Mouse (Mus musculus): Measurements from ENCODE around the gene Serbp1.
"Not testable (repeated sequence)": the region's sequence is repeated elsewhere in the genome, so short reads cannot be mapped to it uniquely, and the experiment has no call there.

The Serbp1 gene

DNA sequence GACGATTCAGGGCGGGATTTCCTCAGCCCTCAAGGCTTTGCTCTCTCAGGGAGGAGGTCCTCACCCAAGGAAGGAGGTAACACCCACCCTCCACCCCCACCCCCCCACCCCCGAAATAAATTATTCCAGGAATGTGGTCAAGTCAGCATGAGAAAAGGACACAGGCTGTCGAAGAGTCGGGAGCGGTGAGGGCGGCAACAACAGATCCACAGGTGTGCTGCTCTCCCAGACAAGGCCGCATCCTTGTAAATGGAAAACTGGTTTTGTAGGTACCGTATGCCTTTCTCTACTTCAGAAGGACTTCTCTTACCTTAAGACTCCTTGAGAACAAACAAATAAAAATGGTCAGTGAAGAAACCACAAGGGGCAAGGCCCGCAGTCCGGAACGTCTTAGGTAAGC is at the start of gene Serbp1:
Gene Serbp1, plus strand, starts transcription at position 200 of the 400 bp plus-strand sequence.
- DNase-seq (ENCODE audit: low spot score in 2 of 2): no peak

DNA sequence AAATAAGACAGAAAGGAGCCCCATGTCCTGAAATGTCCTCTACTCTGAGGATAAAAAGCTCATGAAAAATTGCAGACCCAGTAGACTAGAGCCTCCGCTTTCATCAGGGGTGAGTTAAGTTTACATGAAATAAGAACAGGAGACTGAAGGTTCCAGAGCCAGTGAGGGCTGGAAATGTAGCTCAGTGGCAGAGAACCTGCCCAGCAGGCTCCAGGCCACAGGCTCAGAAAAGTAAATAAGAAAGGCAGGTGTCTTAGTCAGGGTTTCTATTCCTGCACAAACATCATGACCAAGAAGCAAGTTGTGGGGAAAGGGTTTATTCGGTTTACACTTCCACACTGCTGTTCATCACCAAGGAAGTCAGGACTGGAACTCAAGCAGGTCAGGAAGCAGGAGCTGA is 44.4 kb upstream of the Serbp1 start:
- no peak for DNase-seq (ENCODE audit: low spot score in 2 of 2)

DNA sequence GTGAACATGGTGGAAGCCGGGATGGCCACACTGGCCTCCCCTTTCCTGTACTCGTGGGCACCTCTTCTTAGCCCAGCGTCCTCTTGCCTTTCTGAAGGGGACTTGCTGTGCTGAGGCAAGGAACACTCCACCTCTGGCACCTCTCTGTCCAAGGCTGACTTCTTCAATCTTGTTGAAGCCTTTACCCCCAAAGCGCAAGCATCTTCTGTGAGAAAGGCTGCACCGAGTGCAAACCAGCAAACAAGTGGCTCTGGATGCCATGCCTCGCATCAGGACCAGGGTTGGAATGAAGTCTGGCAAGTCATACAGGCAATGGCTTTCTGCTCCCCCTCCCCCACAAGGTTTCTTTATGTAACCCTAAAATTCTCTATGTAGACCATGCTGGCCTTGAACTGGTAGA is 43.4 kb upstream of the Serbp1 start:
- no peak for DNase-seq (ENCODE audit: low spot score in 2 of 2)

DNA sequence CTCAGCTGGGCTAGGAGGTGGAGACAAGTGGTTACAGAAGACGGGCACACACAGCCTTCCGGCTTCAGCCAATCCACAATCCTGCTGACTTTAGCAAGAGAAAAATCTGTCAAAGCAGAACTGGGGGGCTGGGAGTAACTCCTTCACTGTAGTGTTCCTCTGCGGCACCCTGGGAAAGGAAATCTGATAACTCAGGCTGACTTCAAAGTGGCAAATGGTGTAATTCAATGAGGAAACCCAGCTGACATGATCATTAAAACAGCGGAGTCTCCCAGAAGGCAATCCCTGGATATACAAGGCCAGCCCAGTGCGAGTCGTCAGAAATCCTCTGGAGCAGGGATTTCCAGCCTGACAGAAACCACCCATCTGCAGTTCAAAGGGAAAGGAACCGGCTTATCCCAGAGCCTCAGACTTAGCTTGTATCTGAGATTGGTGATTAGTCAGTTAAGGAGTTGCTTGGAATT is 42.8 kb upstream of the Serbp1 start:
- DNase-seq (ENCODE audit: low spot score in 2 of 2): no peak

DNA sequence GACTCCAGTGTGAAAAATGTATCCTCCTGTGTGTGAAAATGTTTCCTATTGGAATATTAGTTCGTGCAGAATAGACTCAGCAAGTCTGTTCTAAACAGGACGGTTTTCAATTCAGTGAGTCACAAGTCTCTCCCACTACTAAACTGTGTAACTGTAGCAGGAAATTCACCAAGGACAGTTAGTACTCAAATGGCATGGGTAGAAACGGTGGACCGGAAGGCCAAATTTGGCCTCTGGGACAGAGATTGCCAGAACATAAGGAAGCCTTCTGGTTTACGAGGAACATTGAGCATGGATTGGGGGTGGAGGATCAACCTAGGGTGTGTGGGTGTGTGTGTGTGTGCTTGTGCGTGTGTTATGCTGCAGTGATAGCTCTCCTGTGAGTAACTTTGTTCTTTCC is 41.2 kb upstream of the Serbp1 start:
- no peak for DNase-seq (ENCODE audit: low spot score in 2 of 2)

DNA sequence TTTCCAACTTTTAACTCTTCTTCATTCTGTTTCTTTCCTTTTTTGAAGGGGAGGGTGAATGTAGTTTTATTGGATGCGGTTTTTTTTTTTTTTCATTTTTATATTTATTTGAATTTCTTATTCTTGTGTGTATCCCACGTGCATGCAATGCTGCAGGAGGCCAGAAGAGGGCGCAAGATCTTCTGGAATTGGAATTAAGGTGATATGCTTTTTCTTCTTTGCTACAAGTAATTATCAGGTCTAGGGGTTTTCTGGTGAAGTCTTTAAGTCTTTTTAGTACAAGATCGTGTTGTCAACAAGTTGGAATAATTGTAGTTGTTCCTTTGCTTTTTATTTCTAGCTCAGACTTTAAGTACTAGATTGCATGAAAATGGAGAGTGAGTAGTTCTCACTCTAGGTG is 39.9 kb upstream of the Serbp1 start:
- DNase-seq (ENCODE audit: low spot score in 2 of 2): peak in 1 of 2 experiments; percentile 50

DNA sequence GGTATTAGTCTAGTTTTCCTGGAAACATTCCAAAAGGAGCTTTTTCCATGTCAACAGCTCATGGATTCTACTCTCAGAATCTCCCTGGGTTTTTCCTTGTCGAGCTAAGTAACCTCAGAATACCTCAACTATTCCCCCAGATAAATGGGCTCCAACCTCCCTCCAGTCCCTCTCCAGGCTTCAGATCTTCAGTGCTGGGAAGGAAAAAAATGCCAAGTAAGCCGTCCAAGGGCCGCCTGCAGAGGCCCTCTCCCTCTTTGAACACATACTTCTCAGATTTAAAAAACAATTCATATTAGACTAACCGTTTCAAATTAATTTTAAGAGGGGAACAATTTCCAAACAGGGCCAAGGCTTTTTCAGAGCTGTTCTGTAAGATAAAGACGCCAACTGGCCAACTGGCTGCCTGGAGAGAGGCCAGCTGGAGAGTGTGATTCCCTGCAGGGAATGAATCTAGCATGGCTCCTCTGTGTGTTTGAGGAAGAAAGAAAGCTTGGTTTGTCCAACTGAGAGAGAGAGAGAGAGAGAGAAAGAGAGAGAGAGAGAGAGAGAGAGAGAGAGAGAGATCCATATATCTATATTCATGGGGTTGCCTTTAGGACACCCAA is 37.2 kb upstream of the Serbp1 start:
- no peak for DNase-seq (ENCODE audit: low spot score in 2 of 2)

DNA sequence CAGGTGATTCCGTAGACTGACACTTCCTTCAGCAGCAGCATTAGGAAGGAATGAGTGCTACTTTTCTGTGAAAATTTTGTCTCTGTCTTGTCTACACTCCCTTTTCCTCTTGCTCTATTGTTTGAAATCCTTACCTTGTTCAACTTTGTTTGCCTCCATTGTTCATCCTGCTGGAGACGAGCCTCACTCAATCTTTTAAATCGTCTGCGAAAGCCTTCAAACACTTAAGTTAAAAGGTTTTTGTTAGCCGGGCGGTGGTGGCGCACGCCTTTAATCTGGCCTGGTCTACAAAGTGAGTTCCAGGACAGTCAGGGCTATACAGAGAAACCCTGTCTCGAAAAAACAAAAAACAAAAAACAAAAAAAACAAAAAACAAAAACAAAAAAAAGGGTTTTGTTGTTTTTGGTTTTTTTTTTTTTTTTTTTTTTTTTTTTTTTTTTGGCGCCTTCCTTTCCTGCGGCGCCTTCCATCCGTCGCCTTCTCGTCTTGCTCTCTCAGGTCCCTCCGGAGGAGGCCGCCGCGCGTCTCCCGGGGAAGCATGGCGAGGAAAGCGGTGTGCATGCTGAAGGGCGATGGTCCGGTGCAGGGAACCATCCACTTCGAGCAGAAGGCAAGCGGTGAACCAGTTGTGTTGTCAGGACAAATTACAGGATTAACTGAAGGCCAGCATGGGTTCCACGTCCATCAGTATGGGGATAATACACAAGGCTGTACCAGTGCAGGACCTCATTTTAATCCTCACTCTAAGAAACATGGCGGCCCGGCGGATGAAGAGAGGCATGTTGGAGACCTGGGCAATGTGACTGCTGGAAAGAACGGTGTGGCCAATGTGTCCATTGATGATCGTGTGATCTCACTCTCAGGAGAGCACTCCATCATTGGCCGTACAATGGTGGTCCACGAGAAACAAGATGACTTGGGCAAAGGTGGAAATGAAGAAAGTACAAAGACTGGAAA is 32.6 kb upstream of the Serbp1 start:
- DNase-seq (ENCODE audit: low spot score in 2 of 2): no peak

DNA sequence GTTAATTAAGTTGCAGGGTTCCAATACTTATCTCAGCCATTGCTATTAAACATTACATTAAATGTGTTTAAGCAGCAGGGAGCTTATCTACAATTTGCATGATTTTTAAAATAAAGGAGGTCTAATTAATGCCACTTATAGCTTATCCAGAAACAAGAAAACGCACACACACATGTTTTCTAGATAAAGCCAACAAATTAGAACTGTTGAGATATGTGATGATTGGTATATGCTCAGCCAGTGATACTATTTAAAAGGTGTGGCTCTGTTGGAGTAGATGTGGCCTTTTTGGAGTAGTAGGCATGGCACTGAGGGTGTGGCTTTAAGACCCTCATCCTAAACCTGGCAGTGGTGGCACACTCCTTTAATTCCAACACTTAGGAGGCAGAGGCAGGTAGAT is 25.6 kb upstream of the Serbp1 start:
- no peak for DNase-seq (ENCODE audit: low spot score in 2 of 2)

DNA sequence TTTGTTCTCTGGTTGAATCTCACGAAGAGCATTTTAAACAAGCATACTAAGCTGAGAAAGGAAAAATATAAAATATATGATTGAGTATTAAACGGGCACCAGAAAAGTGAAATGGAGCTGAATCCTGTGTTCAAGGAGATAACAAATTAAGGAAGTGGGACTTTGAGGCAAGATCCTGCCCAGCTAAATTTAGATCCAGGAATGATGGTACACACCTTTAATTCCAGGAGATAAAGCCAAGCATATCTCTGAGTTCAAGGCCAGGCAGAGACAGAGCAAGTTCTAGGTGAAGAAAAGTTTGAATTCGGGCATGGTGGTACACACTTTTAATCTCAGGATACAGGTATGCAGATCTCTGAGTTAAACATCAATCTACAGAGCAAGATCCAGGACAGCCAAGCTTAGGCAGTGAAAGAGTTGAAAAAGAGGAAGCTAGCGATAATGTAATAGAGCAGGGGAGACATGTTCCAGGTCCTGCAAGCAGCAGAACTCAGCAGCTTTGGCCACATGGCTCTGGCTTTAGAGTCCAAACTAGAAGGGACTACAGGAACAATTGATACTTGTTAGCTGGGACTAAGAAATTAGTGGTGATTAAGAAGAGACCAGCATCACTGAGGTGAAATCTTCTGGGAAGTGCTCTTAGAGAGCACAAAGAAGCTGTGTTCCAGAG is 24.4 kb upstream of the Serbp1 start:
- no peak for DNase-seq (ENCODE audit: low spot score in 2 of 2)

DNA sequence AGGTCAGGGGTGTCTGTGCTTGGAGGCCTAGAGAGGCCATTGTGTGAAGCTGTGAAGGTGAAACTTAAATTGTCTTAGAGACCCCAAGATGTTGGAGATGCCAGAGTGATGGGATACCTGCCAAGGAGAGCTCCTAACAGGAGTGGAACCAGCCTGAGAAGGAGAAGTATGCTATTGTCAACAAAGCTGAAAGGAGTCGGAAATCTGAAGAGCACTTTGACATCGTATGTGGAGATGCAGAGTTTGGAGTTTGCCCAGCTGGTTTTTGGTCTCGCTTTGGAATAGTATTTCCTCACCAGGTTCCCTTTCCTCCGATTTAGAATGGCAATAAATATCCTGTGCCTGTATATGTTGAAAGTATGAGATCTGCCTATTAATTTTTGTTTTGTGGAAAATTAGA is 20.6 kb upstream of the Serbp1 start:
- DNase-seq (ENCODE audit: low spot score in 2 of 2): no peak

DNA sequence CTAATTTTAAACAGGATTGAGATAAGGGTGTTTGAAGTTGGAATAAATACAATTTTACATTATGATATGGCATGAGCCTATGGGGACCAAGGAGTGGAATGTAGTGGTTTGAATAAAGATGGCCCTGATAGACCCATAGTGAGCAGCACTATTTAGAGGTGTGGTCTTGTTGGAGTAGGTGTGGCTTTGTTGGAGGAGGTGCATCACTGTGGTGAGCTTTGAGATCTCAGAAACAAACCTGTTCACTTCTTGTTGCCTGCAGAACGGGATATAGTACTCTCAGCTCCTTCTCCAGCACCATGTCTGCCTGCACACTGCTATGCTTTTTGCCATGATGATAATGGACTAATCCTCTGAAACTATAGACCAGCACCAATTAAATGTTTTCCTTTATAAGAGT is 20.1 kb upstream of the Serbp1 start:
- DNase-seq (ENCODE audit: low spot score in 2 of 2): no peak

DNA sequence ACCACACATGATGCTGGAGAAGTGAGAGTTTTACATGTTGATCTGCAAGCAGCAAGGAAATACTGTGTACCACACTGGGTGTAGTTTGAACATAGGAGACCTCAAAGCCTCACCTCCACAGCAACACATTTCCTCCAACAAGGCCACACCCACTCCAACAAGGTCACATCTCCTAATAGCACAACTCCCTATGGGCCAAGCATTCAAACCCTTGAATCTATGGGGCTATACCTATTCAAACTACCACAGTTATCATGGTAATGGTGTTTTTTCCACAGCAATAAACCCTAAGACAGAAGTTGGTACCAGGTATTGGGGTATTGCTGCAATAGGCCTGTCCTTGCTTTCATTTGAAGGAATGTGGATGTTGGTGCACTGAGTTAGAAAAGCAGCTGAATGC is 19.4 kb upstream of the Serbp1 start:
- DNase-seq (ENCODE audit: low spot score in 2 of 2): no peak

DNA sequence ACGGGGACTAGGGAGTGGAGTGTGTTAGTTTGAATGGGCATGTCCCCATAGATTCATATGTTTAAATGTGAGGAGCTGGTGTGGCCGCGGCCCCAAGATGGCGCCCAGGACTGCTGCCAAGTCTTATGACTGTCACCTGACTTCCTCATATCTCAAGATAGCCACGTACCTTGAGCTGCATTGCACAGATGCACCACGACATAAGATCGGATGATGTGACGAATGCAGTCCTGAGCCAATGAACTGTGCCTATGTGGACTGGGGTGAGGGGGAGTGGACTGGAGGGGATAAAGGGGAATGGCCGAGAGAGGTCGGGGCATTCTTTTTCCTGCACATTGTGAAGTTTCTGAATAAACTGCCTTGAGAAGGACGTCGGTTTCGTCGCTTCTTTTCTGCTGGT is 18.0 kb upstream of the Serbp1 start:
- DNase-seq (ENCODE audit: low spot score in 2 of 2): not testable (repeated sequence)

DNA sequence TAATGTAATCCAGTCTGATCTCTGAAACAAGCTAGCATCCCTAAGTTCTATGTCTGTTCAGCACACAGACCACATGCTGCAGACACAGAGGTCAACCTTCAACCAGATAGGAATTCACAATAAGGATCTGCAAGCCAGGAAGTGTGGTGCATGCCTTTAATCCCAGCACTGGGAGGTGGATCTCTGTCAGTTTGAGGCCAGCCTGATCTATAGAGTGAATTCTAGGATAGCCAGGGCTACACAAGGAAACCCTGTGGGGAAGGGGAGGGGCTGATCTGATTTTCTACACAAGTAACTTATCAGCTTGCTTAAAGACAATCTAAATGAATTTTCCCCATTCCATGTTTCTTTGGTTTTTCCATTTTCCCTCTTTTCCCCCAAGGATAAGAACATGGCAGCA is 17.2 kb upstream of the Serbp1 start:
- DNase-seq (ENCODE audit: low spot score in 2 of 2): no peak

DNA sequence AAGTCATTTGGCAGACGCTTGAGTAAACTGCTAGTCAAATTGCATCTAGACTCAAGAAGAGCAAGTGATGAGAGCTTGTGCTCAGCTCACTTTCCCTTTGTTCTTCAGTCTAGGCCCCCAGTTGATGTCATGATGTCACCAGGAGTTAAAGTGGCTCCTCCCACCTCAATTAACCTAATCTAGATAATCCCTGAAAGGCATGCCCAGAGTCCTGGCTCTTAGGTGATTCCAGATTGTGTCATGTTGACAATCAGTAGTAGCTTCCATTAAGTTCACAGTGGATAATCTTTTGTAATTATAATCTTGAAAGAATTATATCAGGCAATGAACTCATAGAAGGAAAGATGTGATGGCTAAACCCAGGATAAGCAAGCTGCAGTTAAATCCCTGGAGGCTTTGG is 14.9 kb upstream of the Serbp1 start:
- no peak for DNase-seq (ENCODE audit: low spot score in 2 of 2)

DNA sequence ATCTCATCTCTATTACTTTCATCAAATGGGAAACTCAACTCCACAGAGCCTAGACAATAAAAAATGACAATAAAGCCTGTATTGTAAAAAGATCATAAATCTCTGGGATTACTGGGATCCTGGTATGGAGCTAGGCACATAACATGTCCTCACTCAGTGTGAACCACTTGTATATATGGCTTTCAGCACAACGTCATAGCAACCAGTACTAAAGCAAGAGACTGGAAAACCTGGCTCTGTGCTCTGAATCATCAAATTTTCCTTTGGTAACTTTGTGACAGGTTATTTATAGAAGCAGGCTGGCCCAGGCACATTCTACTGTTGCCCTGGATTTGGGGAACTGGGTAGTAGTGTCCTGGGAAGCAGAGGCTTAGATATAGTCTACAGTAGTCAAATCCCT is 14.5 kb upstream of the Serbp1 start:
- no peak for DNase-seq (ENCODE audit: low spot score in 2 of 2)

DNA sequence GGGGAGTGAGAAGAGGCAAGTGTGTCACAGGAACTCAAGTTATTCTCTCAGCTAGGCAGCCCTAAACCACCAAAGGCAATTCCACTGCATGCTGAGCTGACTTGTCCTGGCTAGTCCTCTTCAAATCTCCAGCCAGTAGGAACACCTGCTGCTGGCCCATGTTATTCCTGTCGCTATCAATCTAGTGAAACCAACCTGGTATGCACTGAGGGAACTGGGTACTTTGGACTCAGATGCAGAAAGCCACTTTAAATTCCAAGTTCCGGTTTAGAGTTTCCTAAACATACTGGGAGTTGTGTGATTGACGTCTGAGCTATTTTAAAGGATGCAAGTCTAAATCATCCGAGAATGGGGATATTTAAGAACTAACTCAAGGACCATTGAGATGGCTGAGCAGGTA is 11.7 kb upstream of the Serbp1 start:
- no peak for DNase-seq (ENCODE audit: low spot score in 2 of 2)

DNA sequence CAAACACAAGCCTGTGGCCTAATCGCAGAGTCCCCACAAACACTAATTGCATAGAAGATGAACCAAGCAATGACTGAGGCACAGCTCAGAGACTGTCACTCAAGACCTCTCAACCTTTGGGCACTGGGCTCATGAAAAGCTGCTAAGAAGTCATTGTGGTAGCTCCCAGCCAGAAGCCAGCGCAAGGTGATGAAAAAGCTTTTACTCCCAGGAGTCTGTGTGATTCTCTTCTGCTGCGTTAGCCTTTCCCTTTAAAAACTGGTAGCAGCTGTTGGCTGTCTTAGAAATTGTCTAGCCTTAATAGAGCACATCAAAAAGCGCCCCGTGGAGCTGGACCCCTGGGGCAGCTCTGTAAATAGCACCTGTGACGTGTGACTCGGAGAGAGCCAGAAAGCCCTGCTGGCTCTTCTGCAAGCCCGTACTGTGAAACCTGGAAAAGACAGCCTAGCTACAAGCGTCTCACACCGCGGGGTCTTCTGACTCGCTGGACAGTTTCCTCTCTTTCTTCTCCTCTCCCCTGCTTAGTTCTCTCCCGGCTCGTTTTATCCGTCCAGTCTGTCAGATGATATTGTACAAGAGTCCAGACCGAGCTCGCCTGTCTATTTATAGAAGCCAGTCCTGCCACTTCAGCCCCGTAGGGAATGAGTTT is 9.4 kb upstream of the Serbp1 start:
- DNase-seq (ENCODE audit: low spot score in 2 of 2): no peak

DNA sequence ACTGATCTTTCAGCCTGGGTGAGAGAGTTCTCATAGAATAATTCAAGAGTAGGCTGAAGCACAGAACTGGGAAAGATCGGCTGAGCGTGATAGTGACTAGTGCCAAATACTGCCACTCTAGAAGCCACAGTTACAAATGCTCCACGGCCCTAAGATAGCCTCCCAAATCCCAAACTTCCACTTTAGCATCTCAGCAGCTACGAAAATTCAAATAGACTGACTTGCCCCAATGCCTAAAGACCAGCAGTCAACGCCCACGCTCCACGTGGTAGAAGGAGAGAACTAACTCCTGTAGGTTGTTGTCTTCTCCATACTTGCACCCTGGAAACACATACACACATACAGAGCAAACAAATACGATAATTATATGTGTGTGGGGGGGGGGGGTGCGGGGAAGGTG is 8.5 kb upstream of the Serbp1 start:
- DNase-seq (ENCODE audit: low spot score in 2 of 2): no peak

DNA sequence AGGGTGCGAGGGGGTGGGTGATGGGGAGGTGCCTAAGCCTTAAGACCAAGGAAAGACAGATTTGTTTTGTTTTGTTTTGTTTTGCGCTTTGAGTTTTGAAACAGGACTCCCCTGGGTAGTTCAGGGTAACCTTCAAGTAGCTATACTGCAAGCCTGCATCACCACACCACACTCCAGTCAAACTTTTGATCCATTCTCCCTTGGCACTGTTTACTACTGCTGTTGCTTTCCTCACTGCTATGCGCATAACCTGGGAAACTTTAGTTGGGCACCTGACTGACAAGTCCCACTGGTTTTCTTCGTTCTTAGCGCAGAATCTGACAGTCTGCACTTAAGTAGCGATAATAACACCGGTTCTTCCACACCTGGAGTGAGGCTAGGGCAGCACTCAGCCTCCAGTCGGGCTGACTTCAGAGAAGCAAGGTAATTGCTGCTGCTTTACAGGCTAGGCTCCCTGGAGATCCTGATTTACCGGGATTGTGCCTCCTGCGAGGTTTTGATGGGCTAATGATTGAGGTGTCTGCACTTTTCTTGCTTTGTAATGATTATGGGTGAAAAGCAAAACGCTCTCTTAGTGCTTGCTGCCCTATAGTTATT is 8.0 kb upstream of the Serbp1 start:
- no peak for DNase-seq (ENCODE audit: low spot score in 2 of 2)

DNA sequence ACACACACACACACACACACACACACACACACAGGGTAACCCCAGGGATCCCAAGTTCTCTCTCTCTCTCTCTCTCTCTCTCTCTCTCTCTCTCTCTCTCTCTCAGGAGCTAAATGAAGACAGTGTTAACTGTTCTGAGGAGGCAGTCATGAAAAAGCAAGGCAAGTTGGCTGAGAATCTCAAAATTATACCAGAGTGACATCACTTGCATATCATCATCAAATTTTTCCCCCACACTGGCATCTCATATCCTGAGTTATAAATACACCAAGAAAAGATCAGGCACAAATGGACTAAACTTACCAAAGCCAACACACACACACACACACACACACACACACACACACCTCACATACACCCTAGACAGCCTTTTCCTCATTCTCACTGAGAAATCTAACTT is 7.0 kb upstream of the Serbp1 start:
- no peak for DNase-seq (ENCODE audit: low spot score in 2 of 2)
